Mouse (Mus musculus): ENCODE results near the gene Phf14. TPM values are rescaled to one million over a fixed set of nuclear protein-coding genes. Genes with fewer than 3 reads are reported as not detected.

The Phf14 gene
- total RNA-seq, 4 experiments from 2014 or later, result 22.3 to 27.9 (median 24.1) TPM

DNA sequence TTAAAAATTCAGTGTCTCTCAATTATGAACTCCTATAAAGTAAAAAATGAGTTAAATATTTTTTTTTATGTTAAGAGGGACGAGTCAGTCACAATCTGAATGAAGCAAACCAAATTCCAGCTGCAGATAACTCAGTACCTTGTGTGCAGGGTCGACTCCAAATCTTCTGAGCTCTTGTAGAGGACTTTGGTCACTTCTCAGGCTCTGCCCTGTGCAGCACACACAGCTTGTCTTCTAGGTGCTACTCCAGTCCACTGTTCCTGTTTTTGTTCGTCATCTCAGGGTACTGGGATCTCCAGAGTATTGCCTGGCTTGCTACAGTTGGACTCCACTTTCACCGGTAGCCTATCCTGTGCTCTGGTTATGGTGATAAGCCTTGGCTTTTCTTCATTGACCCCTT lies 113.1 kb downstream of the Phf14 start:
- DNase-seq (ENCODE audit: low spot score in 2 of 2), result no peak

GRCm38 (mm10) chr6:12021480-12021879 lies 113.9 kb downstream of the Phf14 start:
- no peak for DNase-seq (ENCODE audit: low spot score in 2 of 2)

GRCm38 (mm10) chr6:12023395-12023794 lies 115.8 kb downstream of the Phf14 start:
- DNase-seq (ENCODE audit: low spot score in 2 of 2), result no peak

DNA sequence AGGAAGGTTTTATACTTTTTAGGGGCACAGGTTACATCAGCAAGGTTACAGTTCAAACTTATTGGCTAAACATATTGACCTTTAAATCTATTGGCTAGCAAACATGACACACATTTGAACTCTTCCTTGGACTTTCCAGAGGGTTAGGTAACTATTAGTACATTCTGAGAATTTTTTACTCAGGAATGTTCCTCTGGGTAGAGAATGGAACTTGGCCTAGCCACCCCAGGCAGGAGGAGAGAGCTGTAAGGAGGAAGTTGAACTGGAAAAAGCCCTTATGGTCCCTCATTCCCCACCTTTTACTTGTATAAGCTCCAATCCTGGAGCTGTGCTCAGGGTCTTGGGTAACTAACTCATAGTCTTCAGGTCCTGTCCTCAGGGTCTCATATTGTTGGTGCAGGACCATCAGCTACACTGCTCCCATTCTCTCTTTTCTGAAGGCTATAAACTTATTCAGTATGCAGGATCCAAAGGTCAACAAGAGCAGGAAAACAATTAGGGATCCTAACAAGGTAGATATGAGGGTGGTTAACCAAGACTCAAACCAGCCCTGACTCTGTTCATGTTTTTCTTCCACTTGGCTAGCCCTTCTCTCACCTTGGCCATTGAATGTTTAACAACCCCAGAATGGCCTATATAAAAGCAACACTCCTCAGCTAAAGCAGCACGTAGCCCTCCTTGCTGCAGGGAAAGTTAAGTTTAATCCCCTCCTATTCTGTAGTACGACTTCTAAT lies 119.4 kb downstream of the Phf14 start:
- no peak for DNase-seq (ENCODE audit: low spot score in 2 of 2)

- DNase-seq (ENCODE audit: low spot score in 2 of 2), result no peak
Measured at GRCm38 (mm10) chr6:12034561-12034960, 127.0 kb downstream of the Phf14 start.

GRCm38 (mm10) chr6:12038268-12038667 lies 130.7 kb downstream of the Phf14 start:
- DNase-seq (ENCODE audit: low spot score in 2 of 2), result no peak

DNA sequence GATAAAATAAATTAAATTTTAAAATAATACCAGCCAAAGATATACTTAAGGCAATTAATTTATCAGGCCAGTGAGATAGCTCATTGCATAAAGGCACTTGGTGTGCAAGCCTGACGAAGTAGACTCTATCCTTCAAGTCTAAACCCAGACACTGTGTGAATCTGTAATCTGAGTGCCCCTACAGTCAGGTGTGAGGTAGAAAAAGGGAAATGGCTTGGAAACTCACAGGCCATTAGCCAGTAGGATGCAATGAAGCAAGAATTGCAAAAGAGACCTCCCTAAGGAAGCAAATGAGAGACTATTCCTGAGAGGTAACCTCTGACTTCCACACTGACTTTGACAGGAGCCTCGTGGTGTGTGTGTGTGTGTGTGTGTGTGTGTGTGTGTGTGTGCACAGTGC lies 145.3 kb downstream of the Phf14 start:
- no peak for DNase-seq (ENCODE audit: low spot score in 2 of 2)

DNA sequence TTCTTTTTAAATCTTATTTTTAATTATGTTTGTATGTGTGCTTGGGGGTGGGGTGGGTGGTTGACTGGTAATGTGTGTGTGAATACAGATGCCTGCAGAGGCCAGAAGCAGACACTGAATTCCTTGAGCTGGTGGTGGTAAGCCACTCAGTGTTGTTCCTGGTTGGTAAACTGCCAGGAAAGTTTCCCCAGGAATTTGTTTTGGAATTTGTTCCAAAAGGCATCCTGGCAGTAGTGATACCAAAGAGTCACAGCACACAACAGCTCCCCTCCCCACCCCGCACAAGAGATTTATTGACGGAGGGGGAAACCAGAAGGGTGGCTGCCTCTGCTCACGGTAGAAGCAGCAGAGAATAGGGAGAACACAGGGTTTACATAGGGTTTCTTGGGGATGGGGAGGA lies 146.5 kb downstream of the Phf14 start:
- DNase-seq (ENCODE audit: low spot score in 2 of 2), result no peak

- no peak for DNase-seq (ENCODE audit: low spot score in 2 of 2)
Measured at GRCm38 (mm10) chr6:12058717-12059116, 151.1 kb downstream of the Phf14 start.

DNA sequence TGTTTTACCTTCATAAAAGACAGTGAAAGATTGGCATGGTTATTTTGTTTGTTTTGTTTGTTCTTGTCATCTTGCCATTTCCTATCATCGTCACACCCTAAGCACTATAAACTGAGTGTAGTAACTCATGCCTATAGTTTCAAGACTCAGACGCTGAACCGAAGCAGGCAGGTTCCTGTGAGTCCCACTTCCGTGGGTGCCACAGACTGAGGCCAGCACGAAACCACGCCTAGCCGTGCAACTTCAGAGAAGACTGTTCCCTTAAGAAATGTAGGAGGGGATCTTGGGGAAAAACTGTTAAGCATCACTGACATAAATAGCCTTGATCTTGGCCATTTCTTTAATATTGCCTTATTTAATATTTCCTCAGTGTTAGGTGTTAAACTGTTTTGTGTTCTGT lies 152.4 kb downstream of the Phf14 start:
- no peak for DNase-seq (ENCODE audit: low spot score in 2 of 2)

DNA sequence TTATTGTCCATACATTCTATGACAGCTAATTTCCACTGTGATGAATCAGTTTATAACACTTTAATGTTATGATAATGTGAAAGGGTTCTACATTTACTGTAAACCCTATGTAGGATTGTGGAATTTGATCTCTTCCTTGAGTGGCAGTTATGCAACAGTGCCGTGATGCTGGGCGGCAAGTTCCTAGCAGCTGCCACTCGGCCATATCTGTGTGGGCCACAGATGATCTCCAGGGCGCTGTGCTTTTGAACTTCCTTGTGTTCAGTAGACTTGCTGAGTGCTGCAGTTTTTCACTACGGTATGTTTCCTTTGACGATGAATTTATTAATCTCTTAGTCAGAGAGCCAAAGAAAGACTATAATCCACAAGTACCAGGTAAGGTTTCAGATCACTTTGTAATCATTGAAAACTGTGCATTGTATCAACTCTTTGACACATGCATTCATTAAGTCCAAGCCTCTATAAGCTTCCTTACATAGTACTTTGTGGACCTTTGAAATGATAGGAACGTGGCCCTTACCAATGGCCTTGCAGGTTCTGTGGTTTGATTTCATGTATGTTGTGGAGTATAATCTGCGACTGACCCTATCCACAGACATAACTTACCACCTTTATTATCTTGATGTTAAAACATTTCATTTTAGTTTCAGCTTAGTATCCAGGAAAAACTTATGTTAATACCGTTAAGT lies 153.0 kb downstream of the Phf14 start:
- no peak for DNase-seq (ENCODE audit: low spot score in 2 of 2)

GRCm38 (mm10) chr6:12067956-12068355 lies 160.3 kb downstream of the Phf14 start:
- no peak for DNase-seq (ENCODE audit: low spot score in 2 of 2)

- DNase-seq (ENCODE audit: low spot score in 2 of 2), result no peak
Measured at GRCm38 (mm10) chr6:12069357-12069756, 161.7 kb downstream of the Phf14 start.

- no peak for DNase-seq (ENCODE audit: low spot score in 2 of 2)
Measured at GRCm38 (mm10) chr6:12074599-12074998, 167.0 kb downstream of the Phf14 start.

GRCm38 (mm10) chr6:12077338-12077737 lies 169.7 kb downstream of the Phf14 start:
- no peak for DNase-seq (ENCODE audit: low spot score in 2 of 2)

DNA sequence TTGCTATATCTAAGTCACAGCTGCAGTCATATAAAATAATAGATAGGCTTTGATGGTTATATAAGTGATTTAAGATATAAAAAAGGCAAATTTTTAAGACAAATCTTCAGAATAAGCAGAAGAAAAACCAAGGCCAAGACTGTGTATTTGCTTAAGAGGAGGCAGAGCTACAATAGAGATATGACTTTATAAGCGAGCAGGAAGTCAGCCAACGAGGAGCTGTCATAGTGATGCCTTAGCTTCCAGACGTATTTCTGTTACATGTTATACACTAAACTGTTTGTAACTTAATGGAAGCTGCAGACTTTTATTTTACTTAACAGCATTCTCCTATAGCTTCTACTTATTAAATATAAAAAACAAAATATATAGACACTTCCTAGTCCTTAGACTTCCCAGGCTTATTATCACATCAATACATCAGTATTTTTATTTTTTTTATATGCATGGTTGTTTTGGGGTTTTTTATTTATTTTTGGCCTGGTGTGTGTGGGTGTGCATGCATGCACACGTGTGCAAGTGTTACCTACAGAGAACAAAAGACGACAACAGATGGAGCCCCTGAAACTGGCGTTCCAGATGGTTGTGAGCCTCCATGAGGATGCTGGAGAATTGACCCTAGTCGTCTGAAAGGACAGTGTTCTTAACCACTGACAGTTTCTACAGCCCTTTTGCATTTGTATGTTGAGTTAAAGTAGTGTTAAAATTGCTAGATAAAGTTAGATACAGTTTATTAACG lies 170.4 kb downstream of the Phf14 start:
- DNase-seq (ENCODE audit: low spot score in 2 of 2), result no peak

GRCm38 (mm10) chr6:12079260-12079659 lies 171.7 kb downstream of the Phf14 start:
- no peak for DNase-seq (ENCODE audit: low spot score in 2 of 2)

GRCm38 (mm10) chr6:12080423-12080822 lies 172.8 kb downstream of the Phf14 start:
- no peak for DNase-seq (ENCODE audit: low spot score in 2 of 2)

- no peak for DNase-seq (ENCODE audit: low spot score in 2 of 2)
Measured at GRCm38 (mm10) chr6:12081722-12082121, 174.1 kb downstream of the Phf14 start.

GRCm38 (mm10) chr6:12082125-12082524 lies 174.5 kb downstream of the Phf14 start:
- no peak for DNase-seq (ENCODE audit: low spot score in 2 of 2)

DNA sequence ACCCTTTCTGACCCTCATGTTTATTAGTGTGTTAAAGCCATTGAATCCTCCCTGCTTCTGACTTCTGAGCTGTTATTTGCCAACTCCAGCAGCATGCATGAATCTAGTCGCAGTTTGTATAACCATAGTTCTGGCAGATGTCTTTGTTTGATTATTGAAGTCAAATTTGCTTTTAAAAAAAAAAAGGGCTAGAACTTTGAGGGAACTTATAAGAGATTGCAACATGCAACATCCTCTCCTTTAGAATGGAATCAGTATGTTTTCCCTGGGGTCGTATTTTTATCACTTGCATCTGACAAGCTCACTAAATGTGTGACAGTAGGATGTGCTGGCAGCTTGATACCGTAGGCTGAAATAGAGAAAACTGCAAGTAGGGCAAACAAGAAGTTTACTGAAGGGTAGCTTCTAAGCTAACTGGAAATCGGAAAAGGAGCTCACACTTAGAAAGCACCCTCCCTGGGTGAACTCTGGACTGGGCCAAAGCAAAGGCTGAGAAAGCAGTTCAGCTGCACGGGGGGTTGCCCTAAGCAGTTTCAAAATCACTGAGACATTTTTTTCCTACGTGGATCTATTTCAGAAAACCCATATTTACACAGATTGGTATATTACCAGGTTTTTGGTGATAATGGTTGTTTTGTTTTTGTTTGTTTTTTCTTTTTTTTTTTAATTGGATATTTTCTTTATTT lies 175.1 kb downstream of the Phf14 start:
- DNase-seq (ENCODE audit: low spot score in 2 of 2), result no peak

GRCm38 (mm10) chr6:12084721-12085120 lies 177.1 kb downstream of the Phf14 start:
- DNase-seq (ENCODE audit: low spot score in 2 of 2), result no peak

All from gastrocnemius, adult 8-10 months (tissue).